Mouse (Mus musculus): ENCODE measurements around the gene Btn2a2.
A peak's percentile ranks its signal among the peaks of the same experiment; 100 is the strongest.

DNA sequence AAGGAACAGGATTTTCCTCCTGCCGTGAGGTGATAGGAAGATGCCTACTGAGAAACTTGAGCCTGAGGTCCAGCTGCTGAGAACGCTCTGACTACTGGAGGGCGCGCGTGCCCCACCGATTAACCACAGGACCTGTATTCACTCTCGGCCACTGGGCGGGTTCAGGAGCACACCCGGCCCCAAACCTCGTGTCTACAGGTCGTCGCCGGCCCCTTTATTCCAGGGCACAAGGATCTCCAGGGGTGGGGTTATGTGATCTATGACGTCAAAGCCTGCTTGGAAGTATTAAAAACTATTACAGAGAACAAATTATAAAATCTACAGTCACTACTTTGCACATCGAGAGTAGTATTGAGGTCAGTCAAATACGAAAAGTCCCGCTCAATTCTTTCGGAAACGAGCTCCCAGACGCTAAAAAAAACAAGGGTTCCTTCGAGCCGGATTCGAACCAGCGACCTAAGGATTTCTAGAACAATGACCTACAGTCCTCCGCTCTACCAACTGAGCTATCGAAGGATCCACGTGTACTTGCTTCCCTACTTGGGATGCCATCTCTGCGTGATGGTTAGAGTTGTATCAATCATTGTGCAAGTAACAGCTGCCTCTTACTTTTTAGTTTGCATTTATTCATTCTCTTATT is 56.0 kb downstream of the Btn2a2 start:
- TF ChIP-seq POLR2A (IDR thresholded peaks at IDR 0.05; ENCODE audit: insufficient read length, low read depth) (peak; percentile 50), E2F4 (IDR thresholded peaks at IDR 0.05; ENCODE audit: insufficient read depth) (no peak), REST (IDR thresholded peaks at IDR 0.05; ENCODE audit: insufficient read depth, insufficient read length) (no peak), MAX (IDR thresholded peaks at IDR 0.05; ENCODE audit: low read depth) (peak; percentile 55), POLR2AphosphoS2 (IDR thresholded peaks at IDR 0.05; ENCODE audit: insufficient read length, low read depth) (no peak)
